Mouse (Mus musculus) midbrain, postnatal 0 days (tissue): ENCODE data around the gene H2-DMa. TPM values are rescaled to one million over a fixed set of nuclear protein-coding genes. Genes with fewer than 3 reads are reported as not detected.

Experiments
- ATAC-seq: fragments of 200-750 bp; cut with Nextera tagmentation; 2 replicates; pipeline ENCODE4 v1.8.0; 2017; ENCODE audit warnings: moderate number of reproducible peaks, mild to moderate bottlenecking, moderate TSS enrichment, moderate library complexity; ENCODE audit not compliant: low FRiP score
- DNase-seq: peaks from one replicate; pipeline ENCODE4 v3.0.0-alpha.2; 2015; ENCODE audit warnings: low spot score
- H3K27ac ChIP-seq: fragments of 300-500 bp; sonication (generic); 2 replicates; pipeline ENCODE4 v1.5.1; 2014; ENCODE audit warnings: low read depth, mild to moderate bottlenecking, low read length, mixed read lengths
- H3K27me3 ChIP-seq: fragments of 300-500 bp; sonication (generic); 2 replicates; pipeline ENCODE4 v1.6.1; 2014; ENCODE audit warnings: low read length, control low read depth, mixed read lengths; ENCODE audit not compliant: insufficient read depth
- H3K36me3 ChIP-seq: fragments of 300-500 bp; sonication (generic); 2 replicates; pipeline ENCODE4 v1.6.1; 2014; ENCODE audit warnings: low read length, control low read depth, mixed read lengths; ENCODE audit not compliant: insufficient read depth
- H3K4me1 ChIP-seq: fragments of 300-500 bp; sonication (generic); 2 replicates; pipeline ENCODE4 v1.6.1; 2014; ENCODE audit warnings: mild to moderate bottlenecking, control low read depth, antibody characterized with exemption, low read length, mixed read lengths; ENCODE audit not compliant: insufficient read depth
- H3K4me2 ChIP-seq: fragments of 300-500 bp; sonication (generic); 2 replicates; pipeline ENCODE4 v1.6.1; 2014; ENCODE audit warnings: low read depth, mild to moderate bottlenecking, low read length, mixed read lengths; ENCODE audit not compliant: poor library complexity, severe bottlenecking
- H3K4me3 ChIP-seq: fragments of 300-500 bp; sonication (generic); 2 replicates; pipeline ENCODE4 v1.5.1; 2014; ENCODE audit warnings: low read depth, mild to moderate bottlenecking, low read length, moderate library complexity
- H3K9ac ChIP-seq: fragments of 300-500 bp; sonication (generic); replicated peaks from 2 replicates; pipeline ENCODE4 v1.6.1; 2014; ENCODE audit warnings: mild to moderate bottlenecking, low read length, moderate library complexity, mixed read lengths; ENCODE audit not compliant: poor library complexity, severe bottlenecking
- H3K9me3 ChIP-seq: fragments of 300-500 bp; sonication (generic); 2 replicates; pipeline ENCODE4 v1.6.1; 2016; ENCODE audit warnings: low read length, control low read depth
- CTCF ChIP-seq: IDR thresholded peaks from 2 replicates; pipeline ENCODE4 v1.5.1; 2016; ENCODE audit warnings: antibody characterized with exemption, mild to moderate bottlenecking
- WGBS: fragments of 180-500 bp; shearing (Covaris S2); extraction: QIAGEN DNeasy Blood & Tissue Kit; methylation state at CpG from one replicate; pipeline ENCODE4 v1.1.7; 2014; 5-methylcytosine and 5-hydroxymethylcytosine counted together
- polyA plus RNA-seq: library from polyadenylated mRNA; unstranded; fragments of >200 nt; fragmentation: Nextera tagmentation; extraction: Ambion mirVana; gene quantifications from 2 replicates; pipeline ENCODE4 v1.2.1, GENCODE M21; 2015
- total RNA-seq: library from RNA; depleted of rRNA; stranded (reverse); fragments of >200 nt; gene quantifications from 2 replicates; pipeline ENCODE4 v1.2.3, GENCODE M21; 2014

Gene H2-DMa
- total and polyA plus RNA-seq, 2 experiments from 2014 or later: 23.8 to 26.1 TPM

DNA sequence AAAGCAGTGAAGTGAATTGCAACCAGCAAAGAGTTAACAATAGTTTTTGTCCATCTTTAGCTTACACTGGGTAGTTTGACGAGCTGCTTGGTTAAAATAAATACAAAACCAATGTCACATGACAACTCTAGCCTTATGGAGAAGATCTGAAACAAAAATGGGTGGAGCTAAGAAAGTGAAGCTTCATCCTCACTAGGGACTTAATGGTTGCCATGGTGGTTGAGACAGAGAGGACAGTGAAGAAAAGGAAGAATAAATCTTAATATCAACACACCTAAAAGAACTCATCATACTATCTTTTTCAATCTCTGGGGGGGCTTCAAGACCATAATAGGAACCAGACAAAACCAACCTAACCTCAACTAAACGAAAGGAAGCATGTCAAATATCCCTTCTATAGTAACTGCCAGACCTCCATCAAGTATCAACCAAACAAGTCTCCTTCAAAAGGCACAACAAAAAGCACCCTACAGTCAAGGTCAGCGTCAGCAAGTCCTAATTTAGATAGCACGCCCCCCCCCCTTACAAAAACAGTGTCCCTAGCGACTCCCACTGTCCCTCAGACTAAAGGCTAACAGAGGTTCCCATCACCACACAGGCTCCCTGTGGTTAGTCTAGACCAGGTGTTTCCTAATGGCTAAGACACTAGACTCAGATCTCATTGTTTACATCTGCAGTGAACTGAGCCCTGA is 1.8 kb upstream of the H2-DMa start:
- Histone ChIP-seq H3K9me3 (no peaks in the 10 kb centered on the region), H3K27me3 (no peaks in the 10 kb centered on the region), H3K36me3 (peaks cover 41% of the 10 kb centered on the region), H3K9ac (peak overlapping the region; percentile 81), H3K4me2 (peak overlapping the region; percentile 86), H3K4me1 (no peaks in the 10 kb centered on the region), H3K27ac (no peak overlapping the region), H3K4me3 (peak overlapping the region; percentile 77)
- no peak for ATAC-seq
- no peak for DNase-seq
- no peak for TF ChIP-seq CTCF
- WGBS: 0% methylated on average over 5 of the region's 5 CpGs

GRCm38 (mm10) chr17:34118113-34118872 is 1.0 kb upstream of the H2-DMa start:
- Histone ChIP-seq H3K36me3 (peaks cover 33% of the 10 kb centered on the region), H3K27ac (peak overlapping the region; percentile 100), H3K9me3 (no peaks in the 10 kb centered on the region), H3K4me3 (peak overlapping the region; percentile 77), H3K27me3 (no peaks in the 10 kb centered on the region), H3K9ac (peak overlapping the region; percentile 81), H3K4me1 (no peaks in the 10 kb centered on the region; the same call in 1 of the 2 replicates), H3K4me2 (peak overlapping the region; percentile 86)
- TF ChIP-seq CTCF: no peak
- under 1% methylated on average over 62 of the region's 67 CpGs for WGBS
- DNase-seq: peak; percentile 60
- ATAC-seq: no peak

DNA sequence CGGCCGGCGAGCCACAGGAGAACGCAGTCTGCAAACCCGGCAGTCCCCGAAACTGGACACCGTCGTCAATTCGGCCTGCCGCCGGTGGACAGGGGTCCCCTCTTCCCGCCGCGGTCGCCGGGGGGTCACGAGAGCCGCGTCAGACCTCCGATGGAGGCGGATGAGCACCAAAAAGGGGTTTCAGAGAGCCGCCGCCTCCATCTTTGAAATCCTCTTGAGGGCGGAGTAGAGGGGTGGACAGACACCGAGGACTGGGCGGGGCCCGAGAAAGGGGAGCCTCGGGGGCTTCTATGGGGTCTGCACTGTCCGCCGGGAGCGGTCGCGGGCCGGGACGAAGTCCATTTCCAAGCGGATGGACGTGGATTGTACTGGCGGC is 480 bp upstream of the H2-DMa start:
- Histone ChIP-seq H3K4me3 (peak overlapping the region; percentile 77), H3K9me3 (no peaks in the 10 kb centered on the region), H3K27ac (peak overlapping the region; percentile 100), H3K4me1 (peaks cover 5% of the 10 kb centered on the region), H3K36me3 (peaks cover 28% of the 10 kb centered on the region), H3K4me2 (peak overlapping the region; percentile 86), H3K9ac (peak overlapping the region; percentile 81), H3K27me3 (no peaks in the 10 kb centered on the region)
- DNase-seq (no peak), ATAC-seq (no peak; the same call in 1 of the 2 replicates)
- TF ChIP-seq CTCF: no peak
- 2% methylated on average over 37 of the region's 38 CpGs for WGBS

DNA sequence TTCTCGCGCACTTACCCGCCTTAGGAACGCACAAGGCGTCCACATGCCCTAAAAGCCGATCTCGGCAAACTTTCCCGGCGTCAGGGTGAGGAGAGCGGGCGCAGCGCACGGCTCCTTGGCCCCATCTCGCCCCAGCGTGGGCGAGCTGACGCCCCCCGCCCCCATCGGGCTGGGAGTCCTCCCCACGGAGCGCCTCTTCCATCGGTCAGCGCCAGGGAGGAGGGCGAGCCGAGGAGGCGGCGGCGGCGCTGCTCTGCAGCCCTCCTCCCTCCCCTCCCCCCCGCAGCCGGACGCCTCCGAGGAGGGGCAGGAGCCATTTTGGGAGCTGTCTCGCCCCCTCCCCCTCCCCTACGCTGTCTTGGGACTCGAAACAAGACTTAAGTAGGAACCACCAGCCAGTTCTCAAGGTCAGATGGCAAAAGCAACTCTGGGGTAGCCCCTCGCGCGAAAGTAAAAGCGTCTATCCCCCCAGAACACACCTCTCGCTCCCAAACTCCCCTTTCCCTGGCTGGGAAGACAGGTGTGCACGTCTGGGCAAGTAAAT is 911 bp downstream of the H2-DMa start:
- Histone ChIP-seq H3K4me2 (peak overlapping the region; percentile 86), H3K27ac (peak overlapping the region; percentile 100), H3K4me3 (peak overlapping the region; percentile 77), H3K36me3 (peaks cover 14% of the 10 kb centered on the region), H3K9me3 (no peaks in the 10 kb centered on the region), H3K4me1 (peaks cover 7% of the 10 kb centered on the region), H3K9ac (peak overlapping the region; percentile 93), H3K27me3 (no peaks in the 10 kb centered on the region)
- ATAC-seq (peak; percentile 12; the same call in 1 of the 2 replicates), DNase-seq (peak; percentile 91)
- 0% methylated on average over 31 of the region's 42 CpGs for WGBS
- TF ChIP-seq CTCF: no peak

GRCm38 (mm10) chr17:34120814-34121171 is 1.5 kb downstream of the H2-DMa start:
- H3K4me3 ChIP-seq: peak overlapping the region; percentile 77
- H3K36me3 ChIP-seq: peaks cover 8% of the 10 kb centered on the region
- H3K27me3 ChIP-seq: no peaks in the 10 kb centered on the region
- under 1% methylated on average over 31 of the region's 31 CpGs for WGBS
- peak; percentile 9; the same call in 1 of the 2 replicates for TF ChIP-seq CTCF
- H3K9ac ChIP-seq: peak overlapping the region; percentile 93
- peak overlapping the region; percentile 100 for H3K27ac ChIP-seq
- DNase-seq (no peak), ATAC-seq (0 out of 2 replicates have a peak, but pooled peaks have one; percentile 0)
- peaks cover 7% of the 10 kb centered on the region for H3K4me1 ChIP-seq
- peak overlapping the region; percentile 86 for H3K4me2 ChIP-seq
- H3K9me3 ChIP-seq: no peaks in the 10 kb centered on the region
